Mouse (Mus musculus): Measurements from ENCODE around the gene Gm7879. TPM values are rescaled to one million over a fixed set of nuclear protein-coding genes. Genes with fewer than 3 reads are reported as not detected.

Gm7879 gene
- 0.45 and 0.58 TPM in 2 replicates for polyA plus RNA-seq (2012; rRNA removed)

GRCm38 (mm10) chr5:43912844-43913243, at the start of gene Gm7879:
Gene Gm7879, plus strand, starts transcription at chr5:43913144.

GRCm38 (mm10) chr5:43868253-43868652, 44.7 kb upstream of the Gm7879 start, which contains the start of gene Cd38:
Gene Cd38, plus strand, starts transcription at chr5:43868553.

Other genes starting within 250 kb of the Gm7879 start
- gene Bst1, start 94.3 kb upstream of the Gm7879 start, polyA plus RNA-seq (2012; rRNA removed) = 0.16 and 0.36 TPM in 2 replicates
- 46.2 and 47.2 TPM in 2 replicates for gene Fbxl5, start 91.5 kb upstream of the Gm7879 start, polyA plus RNA-seq (2012; rRNA removed)
- 2.2 and 2.6 TPM in 2 replicates for gene Cd38, start 44.6 kb upstream of the Gm7879 start, polyA plus RNA-seq (2012; rRNA removed)
- gene Fgfbp1, start 68.6 kb downstream of the Gm7879 start, polyA plus RNA-seq (2012; rRNA removed) = 4.0 and 8.2 TPM in 2 replicates
- 30.9 and 35.5 TPM in 2 replicates for gene Prom1, start 188.9 kb downstream of the Gm7879 start, polyA plus RNA-seq (2012; rRNA removed)

All from central nervous system, embryonic 14 days (tissue).